Mouse (Mus musculus) frontal cortex, adult (tissue): ENCODE measurements around the gene A630023A22Rik.
A peak's percentile ranks its signal among the peaks of the same experiment; 100 is the strongest.

Experiments used
- ATAC-seq: cut with Nextera tagmentation; 2 replicates; pipeline ENCODE4 v1.9.2; 2017; ENCODE audit warnings: mild to moderate bottlenecking, moderate library complexity, mixed read lengths; ENCODE audit not compliant: low TSS enrichment

A630023A22Rik gene

GRCm38 (mm10) chr14:34102601-34103000 lies at the start of gene A630023A22Rik:
Gene A630023A22Rik (minus strand): TSS chr14:34102754.
- no peak for ATAC-seq

GRCm38 (mm10) chr14:34152342-34152741 lies 49.8 kb upstream of the A630023A22Rik start, which contains the start of gene Npy4r:
Gene Npy4r (minus strand): TSS chr14:34152489.
- ATAC-seq = peak; percentile 52; the same call in 1 of the 2 replicates

GRCm38 (mm10) chr14:34142915-34143314 lies 40.4 kb upstream of the A630023A22Rik start:
- ATAC-seq = no peak

GRCm38 (mm10) chr14:34142316-34142715 lies 39.8 kb upstream of the A630023A22Rik start:
- no peak for ATAC-seq

- no peak for ATAC-seq
These were observed 37.4 kb upstream of the A630023A22Rik start for GRCm38 (mm10) chr14:34139671-34140664.

GRCm38 (mm10) chr14:34135391-34135790 lies 32.8 kb upstream of the A630023A22Rik start:
- no peak for ATAC-seq

- ATAC-seq = no peak
These were observed 28.7 kb upstream of the A630023A22Rik start for GRCm38 (mm10) chr14:34131216-34131615.

- ATAC-seq = no peak
These were observed 19.1 kb upstream of the A630023A22Rik start for GRCm38 (mm10) chr14:34121691-34122090.

- no peak for ATAC-seq
These were observed 18.4 kb upstream of the A630023A22Rik start for GRCm38 (mm10) chr14:34120923-34121351.

- ATAC-seq = no peak
These were observed 17.7 kb upstream of the A630023A22Rik start for GRCm38 (mm10) chr14:34120016-34120910.

GRCm38 (mm10) chr14:34119046-34119723 lies 16.6 kb upstream of the A630023A22Rik start:
- no peak for ATAC-seq

- no peak for ATAC-seq
These were observed 11.8 kb upstream of the A630023A22Rik start for GRCm38 (mm10) chr14:34114311-34114710.

- no peak for ATAC-seq
These were observed 5.0 kb upstream of the A630023A22Rik start for GRCm38 (mm10) chr14:34107594-34107993.

GRCm38 (mm10) chr14:34106389-34107062 lies 4.0 kb upstream of the A630023A22Rik start:
- ATAC-seq = no peak

GRCm38 (mm10) chr14:34104892-34105291 lies 2.3 kb upstream of the A630023A22Rik start:
- ATAC-seq = peak; percentile 76

- no peak for ATAC-seq
These were observed 1.3 kb upstream of the A630023A22Rik start for GRCm38 (mm10) chr14:34103855-34104254.

- ATAC-seq = no peak
These were observed 6.4 kb downstream of the A630023A22Rik start for GRCm38 (mm10) chr14:34096161-34096560.

GRCm38 (mm10) chr14:34092856-34093255 lies 9.7 kb downstream of the A630023A22Rik start:
- no peak for ATAC-seq

- no peak for ATAC-seq
These were observed 11.1 kb downstream of the A630023A22Rik start for GRCm38 (mm10) chr14:34091475-34091874.

- ATAC-seq = no peak
These were observed 12.8 kb downstream of the A630023A22Rik start for GRCm38 (mm10) chr14:34089796-34090195.
